Mouse (Mus musculus) gastrocnemius, postnatal 10 days (tissue): Measurements from ENCODE around the gene Fhl1. TPM values are rescaled to one million over a fixed set of nuclear protein-coding genes. Genes with fewer than 3 reads are reported as not detected.
A peak's percentile ranks its signal among the peaks of the same experiment; 100 is the strongest.

Experiments used
- DNase-seq: peaks from one replicate; pipeline ENCODE4 v3.0.0; 2021; ENCODE audit warnings: mixed read lengths
- total RNA-seq, 2 experiments: library from RNA; stranded (reverse); gene quantifications; 2 replicates each; pipeline ENCODE4 v1.2.3; 2021

The Fhl1 gene
- total RNA-seq, 2 experiments from 2014 or later = 1,223 to 1,283 TPM

DNA sequence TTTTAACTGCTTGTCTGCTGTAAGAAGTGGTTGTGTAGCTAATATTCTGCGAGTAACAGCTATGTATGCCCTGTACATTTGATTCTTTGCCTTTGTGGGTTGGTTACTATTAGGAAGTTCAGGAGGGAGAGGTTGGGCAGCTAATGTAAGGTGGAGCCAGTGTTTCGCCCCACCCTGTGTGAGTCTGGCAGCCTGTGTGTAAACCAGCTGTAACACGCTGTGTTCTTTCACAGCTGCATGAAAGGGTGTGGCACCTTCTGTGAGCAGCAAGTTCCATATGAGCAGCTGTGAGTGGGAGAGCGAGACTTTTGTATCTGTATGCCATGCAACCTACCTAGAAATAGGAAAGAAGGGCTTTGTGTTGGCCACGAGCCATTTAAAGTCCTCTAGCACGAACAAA lies 20.6 kb downstream of the Fhl1 start:
- DNase-seq = no peak

DNA sequence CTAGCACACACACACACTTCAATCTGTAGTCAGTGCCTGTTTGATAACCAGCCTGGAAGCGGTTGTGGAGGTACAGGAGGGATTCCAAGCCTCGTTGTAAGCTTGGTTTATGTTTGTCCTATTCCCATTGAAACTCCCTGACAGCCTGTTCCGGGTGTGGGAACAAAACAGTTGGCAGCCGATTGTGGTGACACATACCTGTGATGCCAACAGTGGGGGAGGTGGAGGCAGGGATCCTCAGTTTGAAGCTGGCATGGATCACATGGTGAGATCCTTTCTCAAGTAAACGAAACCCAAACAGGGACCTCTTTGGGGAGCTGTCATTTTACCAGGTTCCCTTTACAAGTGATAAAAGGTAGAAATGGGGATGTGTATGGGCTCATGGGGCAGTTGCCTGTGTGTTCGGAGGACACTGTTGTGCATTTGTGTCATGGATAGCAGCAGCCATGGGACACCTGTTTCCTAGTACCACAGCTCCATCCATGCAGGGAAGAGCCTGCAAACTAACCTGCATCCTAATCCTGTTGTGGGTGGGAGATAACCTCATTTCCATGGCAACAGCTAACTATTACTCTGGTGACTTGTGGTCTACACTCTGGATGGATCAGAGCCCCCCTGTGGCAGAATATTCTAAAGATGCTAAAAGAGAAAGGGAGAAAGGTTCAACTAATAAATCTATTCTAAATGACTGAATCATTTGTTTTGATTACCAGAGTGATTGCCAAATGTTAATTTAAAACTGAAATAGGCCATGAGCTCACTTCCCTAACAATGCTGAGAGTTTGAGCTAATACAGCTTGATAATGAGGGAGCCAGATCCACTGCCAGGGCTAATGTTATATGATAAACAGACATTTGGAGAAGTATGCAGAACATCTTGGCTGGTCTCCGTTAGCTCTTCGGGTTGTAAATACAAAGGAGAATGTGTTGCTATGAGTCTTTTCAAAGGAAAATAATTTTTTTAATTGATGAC lies 22.0 kb downstream of the Fhl1 start:
- DNase-seq = no peak

DNA sequence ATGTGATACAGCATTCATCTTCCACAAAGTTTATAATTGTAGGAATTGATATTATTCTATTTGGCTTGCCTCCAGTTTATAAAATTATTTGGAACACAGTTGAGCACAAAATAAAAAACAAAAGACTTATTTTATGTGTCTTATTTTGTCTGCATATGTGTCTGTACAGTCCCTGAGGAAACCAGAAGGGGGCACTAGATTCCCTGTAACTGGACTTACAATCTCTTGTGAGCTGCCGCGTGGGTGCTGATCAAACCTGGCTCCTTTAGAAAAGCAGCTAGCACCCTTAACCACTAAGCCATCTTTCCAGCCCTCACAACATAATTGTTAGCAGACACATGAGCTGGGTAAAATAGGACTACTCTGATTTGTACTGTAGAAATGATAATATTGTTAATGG lies 24.1 kb downstream of the Fhl1 start:
- peak; percentile 33 for DNase-seq

DNA sequence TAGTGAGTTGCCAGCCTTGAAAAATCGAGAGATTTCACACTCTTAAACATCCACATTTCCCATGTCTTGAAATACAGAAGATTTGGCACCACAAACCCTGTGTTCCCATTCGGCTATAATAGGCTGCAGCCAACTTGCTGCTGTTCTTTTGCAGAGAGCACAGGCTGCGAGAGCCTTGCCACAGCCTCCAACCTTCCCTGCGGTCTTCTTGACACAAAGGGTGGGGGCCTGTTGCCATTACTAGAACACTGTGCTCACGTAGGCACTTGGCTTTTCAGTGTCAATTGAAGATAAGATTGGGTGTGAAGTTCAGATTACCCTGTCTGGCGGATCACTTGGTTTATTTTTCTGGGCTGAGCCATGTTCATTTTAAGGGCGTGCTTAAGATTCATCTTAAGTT lies 24.8 kb downstream of the Fhl1 start:
- no peak for DNase-seq

DNA sequence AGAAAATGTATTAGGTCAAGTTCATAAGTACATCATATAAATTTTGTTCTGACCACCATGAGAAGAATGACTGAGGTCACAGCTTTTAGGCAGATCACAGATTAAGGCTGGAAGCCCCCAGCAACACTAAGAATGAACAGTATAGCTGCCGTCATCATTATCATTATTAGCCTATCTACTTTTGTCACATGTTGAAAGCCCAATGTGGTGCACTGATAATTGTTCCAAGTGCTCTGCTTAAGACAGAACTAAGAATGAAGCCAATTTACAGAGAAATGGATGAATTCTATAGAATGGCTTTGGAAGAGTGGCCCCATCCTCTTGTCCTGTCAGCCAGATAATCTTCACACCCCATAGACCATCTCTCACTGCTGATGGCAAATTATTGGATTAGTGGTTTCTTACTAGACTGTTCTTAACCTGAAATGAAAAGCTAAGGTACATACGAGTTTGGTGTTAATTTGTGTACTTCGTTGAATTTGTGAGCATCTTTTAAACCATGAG lies 28.7 kb downstream of the Fhl1 start:
- no peak for DNase-seq

DNA sequence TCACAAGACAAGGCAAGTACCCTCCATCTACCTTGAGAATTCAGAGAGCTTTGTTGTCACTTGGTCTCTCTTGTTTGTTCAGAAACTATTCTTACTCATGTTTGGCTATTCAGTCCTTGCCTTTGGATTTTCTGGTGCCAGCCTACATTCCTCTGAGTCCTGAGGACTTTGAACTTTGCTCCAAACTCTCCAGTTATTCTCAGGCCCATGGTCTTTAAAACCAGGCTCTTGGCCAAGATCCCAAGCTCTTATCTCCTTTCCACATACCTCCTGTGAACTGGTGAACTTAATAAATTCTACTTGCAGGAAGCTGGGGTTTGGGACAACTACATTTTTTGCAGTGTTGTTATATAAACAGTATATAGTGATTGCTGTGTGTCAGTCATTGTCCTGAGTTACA lies 38.3 kb downstream of the Fhl1 start:
- no peak for DNase-seq

DNA sequence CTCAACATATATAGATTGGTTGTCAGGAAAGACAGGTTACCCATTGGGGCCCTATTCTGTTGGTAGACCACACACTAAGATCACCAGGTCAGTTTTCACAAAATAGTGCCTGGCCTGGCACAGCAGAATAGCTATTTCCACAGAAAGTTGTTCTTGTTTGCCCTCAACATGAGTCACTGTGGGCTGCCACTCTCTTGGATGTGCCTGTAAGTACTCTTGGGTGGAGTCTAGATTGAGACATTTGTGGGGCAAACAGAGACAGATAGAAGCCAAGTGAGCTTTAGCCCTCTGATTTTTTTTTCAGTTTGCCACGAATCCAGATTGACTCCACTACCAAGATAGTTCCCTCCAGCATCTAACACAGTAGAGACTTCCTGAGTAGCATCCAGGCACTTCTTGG lies 40.2 kb downstream of the Fhl1 start:
- no peak for DNase-seq

DNA sequence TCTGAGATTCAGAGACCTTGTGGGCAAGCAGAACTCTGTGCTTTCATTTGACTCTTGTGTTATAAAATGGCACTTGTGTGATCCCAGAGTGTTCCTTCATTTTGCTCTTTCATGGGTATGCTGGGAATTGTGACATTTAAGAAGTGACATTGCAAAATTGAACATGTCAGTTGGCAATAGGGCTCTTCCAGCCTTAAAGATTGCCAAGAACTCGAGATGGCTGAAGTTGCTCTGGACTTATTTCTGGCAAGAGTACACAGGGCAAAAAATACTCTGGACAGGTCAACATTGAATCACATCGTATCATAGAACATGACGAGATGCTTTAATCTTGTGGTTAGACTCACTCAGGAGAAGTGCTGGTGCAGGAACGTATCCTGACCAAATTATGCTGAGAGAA lies 41.7 kb downstream of the Fhl1 start:
- DNase-seq = no peak

DNA sequence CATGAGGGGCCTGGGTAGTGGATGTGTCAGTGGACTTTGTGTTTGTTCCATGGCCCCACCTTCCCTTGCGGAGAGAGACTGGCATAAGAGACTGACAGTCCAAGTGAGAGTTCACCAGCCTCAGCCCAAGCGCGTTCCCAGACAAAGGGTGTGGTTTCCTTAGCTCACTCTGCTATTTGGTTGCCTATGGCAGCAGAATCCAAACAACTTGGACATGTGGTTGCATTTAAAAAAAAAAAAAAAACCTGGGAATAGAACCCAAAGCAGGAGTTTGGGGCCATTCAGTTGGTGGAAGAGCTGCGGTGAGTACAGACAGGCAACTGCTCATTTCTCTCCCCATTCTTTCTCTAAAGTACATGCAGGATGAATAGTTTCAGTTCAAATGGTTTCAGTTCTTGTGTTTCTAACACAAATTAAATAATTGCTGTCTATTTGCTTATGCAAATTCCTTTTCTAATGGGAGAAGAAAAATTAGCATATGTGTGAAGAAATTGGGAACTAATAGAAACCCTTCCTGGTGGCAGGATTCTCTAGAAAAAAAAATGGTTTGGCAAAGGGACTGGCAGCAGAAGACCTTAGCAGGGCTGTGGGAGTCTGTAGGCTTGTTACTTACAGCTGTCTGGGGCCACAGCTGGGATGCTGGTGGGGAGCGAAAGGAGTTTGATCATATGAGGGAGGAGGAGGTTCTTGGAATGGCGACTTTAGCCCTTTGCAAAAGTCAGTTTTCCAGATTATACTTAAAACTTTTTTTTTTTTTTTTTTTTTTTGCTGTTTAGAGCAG lies 54.9 kb downstream of the Fhl1 start:
- DNase-seq = peak; percentile 10

DNA sequence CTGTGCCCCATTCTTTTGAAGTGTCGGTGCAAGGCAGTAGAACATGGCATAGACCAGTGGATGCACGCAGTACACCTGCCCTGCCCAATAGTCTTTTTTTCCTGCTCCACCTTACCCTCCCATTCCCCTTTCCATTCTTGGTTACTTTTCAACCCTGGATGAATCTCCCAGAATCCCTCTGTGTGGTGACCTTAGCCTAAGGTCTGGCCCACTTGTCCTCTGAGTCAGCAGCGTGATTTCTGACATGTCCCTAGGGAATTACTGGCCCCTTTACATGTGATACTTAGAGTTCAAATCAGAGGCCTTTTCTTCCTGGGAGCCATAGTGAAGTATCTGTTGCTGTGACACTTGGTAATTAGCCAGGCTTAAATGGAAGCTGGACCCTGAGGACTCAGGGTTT lies 55.9 kb downstream of the Fhl1 start:
- DNase-seq = no peak

DNA sequence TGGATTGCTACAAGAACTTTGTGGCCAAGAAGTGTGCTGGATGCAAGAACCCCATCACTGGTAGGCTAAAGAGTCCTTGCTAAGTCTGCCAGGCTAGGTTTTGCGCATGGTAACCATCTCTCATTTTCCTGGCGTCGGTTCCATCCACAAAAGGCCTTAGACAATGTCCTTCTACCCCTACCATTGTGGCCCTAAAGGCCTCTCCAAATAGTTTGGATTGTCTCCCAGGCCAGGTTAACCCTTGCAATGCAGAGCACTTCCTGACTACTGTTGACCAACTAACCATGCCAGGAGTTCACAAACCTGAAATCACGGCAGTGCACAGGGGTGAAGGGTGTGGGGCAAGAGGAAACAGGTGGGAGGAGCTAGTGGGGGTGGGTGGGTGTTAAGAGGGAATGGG lies 59.0 kb downstream of the Fhl1 start:
- no peak for DNase-seq

DNA sequence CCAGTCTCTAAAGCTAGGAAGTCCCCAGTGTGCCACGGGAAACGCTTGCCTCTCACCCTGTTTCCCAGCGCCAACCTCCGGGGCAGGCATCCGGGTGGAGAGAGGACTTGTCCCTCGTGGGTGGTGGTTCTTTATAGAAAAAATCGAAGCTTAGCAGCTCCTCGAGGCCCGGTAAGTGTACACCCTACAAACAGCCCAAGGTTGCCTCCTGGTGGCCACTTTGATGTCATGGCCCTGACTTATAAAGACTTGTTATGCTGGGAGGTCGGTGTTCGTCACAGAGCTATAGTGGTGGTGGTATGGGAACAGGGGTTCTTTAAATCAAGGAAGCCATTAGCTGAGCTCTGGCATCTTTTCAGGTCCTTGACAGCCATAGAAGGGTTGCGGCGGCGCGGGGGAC lies 59.7 kb downstream of the Fhl1 start:
- DNase-seq = peak; percentile 61

DNA sequence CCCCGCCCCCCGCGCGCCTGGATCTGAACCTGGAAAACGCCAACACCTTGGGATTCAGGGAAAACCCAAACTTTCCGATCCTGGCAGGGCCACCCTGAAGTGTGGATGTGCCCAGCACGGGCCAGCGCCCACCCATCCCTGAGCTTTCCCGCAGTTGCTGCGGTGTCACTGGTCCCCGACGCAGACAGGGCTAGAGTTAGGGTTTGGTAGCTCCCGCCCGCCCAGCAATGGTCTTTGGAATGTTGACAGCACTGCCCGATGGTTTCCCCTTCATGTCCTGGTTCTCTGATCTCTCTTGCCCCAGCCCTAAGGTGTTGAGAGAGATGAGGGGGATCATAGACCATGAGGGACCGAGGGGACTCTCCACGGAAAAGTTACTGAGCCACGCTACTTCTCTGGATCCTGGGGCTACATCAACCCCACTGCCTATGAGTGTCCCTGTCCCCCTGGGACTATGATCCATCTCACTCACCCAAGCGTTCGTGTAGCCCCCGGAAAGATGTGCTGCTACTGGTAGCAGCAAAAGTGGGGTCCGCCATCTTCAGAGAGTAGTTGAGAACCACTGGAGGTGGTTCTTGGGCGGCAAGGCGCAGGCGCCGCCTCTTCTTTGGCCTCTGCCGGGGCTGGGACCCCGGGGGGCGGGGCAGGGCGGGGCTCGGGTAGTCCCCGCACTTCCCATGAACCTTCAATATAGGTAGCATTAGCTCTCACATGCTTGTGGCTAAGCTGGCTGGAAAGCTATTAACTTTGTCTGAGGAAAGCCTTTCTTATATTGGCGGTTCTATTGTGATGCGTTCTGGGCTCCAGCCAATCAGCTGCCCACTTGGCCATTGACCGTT lies 90.4 kb downstream of the Fhl1 start, which contains the start of gene Map7d3:
Map7d3 (minus strand) TSS at position 562 of the 839 bp plus-strand sequence.
- DNase-seq = peak; percentile 11

DNA sequence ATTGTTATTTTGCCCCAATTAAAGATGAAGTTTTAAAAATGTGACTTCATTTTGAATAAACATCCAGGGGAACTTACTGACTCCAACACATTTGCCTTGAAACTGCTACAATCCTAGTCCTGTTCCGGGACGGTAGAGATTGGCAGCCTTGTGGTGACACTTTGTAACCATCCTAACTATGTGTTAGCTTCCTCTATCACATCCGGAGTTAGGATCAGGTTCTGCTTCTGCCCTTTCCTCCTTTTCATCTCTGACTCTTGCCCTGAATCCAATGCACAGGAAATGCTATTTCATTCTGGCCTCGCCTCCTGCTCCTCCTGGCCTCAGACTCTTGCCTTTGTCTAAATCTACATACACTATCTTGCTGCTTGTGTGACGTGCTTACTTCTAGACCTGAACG lies 95.9 kb downstream of the Fhl1 start:
- no peak for DNase-seq

DNA sequence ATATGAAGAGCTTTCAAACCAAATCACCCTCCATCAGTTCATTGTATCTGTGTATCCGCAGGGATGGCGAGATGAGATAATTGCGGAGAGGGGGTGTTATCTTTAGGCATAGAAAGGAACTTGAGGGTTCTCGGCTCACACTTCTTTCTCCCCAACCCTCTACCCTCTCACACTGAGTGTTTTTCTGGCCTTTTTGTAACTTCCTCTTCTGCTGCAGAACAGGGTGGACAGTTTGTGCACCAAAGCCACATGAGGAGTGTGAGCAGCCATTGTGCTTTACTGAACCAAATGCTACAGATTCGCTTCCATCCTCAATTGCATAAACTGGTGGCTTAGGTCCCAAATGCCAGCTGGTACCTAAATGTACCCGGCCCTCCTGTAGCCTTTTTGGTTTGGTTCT lies 104.3 kb downstream of the Fhl1 start:
- no peak for DNase-seq

DNA sequence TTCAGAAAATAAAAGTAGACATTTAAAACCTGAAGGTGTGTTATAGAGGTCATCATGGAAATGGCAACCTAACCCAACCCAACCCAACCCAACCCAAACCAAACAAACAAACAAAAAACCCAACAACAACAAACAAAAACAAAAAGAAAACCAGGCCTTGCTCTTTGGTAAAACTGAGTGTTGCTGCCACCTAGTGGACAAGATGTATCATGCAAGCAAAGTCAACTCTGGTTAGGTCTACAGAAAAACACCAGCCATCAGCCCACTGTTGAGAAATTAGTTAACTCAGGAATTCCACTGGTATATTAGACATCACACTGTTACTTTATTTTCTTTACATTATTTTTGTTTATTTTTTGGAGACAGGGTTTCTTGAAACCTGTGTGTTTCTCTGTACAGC lies 107.8 kb downstream of the Fhl1 start:
- peak; percentile 6 for DNase-seq

DNA sequence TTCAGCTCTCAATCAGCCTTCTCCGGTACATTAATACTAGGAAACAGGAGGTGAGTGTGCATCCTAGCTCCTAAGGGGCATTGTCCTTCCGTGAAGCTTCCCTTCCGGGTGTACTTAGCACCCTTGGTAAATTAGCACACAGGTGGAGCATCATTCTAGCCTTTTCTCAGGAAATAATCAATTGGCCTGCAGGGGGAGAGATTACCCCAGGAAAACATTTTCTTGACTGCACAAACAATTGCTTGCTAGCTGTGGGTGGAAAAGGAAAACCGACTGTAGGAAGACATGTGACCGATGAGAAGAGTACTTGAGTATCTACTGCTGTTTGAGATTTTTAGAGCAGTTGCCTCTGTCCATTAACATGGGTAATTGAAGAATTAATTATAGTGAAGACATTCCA lies 109.7 kb downstream of the Fhl1 start:
- no peak for DNase-seq

Other genes with a start within 250 kb of the Fhl1 start
- not detected for gene Gm10477, start 207.0 kb upstream of the Fhl1 start, total RNA-seq
- not detected for gene Gm648, start 182.2 kb upstream of the Fhl1 start, total RNA-seq
- gene Mmgt1, start 133.7 kb upstream of the Fhl1 start, total RNA-seq = 10 to 100 TPM; 14.4 to 14.5 TPM
- gene Slc9a6, start 122.0 kb upstream of the Fhl1 start, total RNA-seq = 10 to 100 TPM; 16.2 to 16.8 TPM
- gene Map7d3, start 90.5 kb downstream of the Fhl1 start, total RNA-seq = 1 to 10 TPM in 1 of 2 experiments, under 1 TPM in 1; 0.99 to 1.6 TPM
- not detected for gene Adgrg4, start 138.4 kb downstream of the Fhl1 start, total RNA-seq